Mouse (Mus musculus): ENCODE results near the gene Olfr1493-ps1. TPM values are rescaled to one million over a fixed set of nuclear protein-coding genes. Genes with fewer than 3 reads are reported as not detected.

Olfr1493-ps1 gene
- not detected in 2 replicates for polyA plus RNA-seq (2012; rRNA removed; ENCODE audit: low replicate concordance)

DNA sequence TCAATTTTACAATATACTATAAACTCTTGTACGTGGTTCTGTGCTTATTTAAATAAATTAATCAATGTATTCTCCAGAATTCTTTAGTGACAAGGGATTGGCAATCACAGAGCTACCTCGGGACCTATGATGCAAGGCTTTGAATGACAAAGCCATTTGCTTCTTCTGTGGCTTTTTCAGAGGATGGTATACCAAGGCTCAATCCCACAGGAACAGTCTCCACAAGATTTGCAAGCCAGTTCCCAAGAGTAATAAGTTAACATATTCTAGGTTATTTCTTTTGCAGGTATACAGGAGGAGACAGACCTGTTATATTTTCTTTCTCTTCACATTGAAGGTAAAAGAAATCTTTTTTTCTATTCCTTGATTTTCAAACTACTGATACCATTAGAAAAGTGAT, at the start of gene Olfr1493-ps1:
Gene Olfr1493-ps1, plus strand, starts transcription at position 301 of the 400 bp plus-strand sequence.

DNA sequence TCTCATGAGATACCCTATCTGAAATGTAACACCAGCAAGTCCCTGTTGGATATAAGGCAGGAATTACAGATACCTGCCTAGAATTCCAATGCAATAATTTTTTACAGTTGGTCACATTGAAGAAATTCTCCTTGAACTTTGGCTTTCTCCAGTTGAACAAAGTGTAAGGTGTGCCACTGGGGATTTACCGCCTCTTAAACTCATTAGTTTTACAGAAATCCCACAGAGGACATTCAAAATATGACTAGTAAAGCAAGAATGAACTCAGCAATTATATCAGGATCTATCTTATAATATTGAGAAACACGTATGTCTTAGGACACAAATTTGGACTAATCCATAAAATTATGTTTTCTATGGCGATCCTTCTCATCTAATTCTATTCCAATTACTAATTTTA, 26.1 kb upstream of the Olfr1493-ps1 start, which contains the start of gene Olfr1491:
Gene Olfr1491, plus strand, starts transcription at position 301 of the 400 bp plus-strand sequence.

DNA sequence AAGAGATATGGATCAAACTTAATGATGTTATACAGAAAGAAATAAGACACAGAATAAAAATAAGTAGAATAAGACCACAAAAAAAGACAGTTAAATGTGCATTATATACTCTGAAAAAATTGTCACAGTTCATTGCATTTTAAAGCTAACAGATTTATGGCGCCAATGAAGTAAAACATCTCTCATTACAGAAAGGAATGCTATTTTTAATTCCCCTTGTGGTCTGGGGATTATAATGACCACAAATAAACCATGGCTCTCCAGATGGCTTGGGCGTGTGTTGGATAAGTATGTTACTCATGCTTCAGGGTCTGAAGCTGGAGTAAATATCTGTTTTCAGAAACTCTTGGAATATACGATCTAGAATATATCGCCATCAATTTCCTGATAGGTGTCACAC, 16.4 kb downstream of the Olfr1493-ps1 start, which contains the start of gene Olfr1494:
Gene Olfr1494, plus strand, starts transcription at position 301 of the 400 bp plus-strand sequence.

DNA sequence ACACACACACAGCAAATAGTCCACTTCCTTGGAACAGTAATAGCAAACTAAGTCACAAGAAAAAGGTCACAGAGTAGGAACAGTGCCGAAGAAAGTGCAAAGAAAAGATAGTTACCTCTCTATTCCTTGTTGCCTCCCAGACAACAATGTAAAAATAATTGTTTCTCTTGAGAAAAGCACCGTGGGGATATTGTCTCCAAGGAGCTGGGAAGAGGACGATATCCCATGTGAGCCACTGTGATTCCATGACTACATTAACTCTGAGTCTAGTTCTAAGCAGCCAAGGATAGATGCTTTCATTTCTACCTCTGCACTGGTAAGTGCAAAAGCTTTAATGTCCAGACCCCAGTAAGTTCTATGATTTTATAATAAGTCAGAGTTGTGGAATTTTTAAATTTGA, 41.2 kb downstream of the Olfr1493-ps1 start, which contains the start of gene Olfr1495:
Gene Olfr1495, plus strand, starts transcription at position 301 of the 400 bp plus-strand sequence.

DNA sequence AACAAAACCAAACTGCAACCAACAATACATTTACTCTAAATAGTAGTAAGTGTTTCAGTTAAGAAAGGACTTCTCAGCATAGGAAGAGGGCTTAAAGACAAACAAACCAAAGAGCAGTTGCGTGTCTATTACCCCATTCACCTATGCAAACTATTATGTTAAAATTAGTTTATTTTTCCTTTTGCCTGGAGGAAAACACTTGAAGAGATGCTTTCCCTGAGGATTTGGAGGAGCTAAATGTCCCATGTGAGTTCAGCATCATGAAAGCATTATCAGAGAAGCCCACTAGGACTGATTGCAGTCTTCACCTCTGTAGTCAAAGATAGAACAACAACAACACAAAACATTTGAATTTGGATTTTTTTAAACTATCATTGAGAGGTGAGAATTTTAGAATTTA, 54.5 kb downstream of the Olfr1493-ps1 start, which contains the start of gene Olfr1496:
Gene Olfr1496, plus strand, starts transcription at position 301 of the 400 bp plus-strand sequence.

Other genes with a start within 250 kb of the Olfr1493-ps1 start
- not detected in 2 replicates for gene Olfr1475, start 243.1 kb upstream of the Olfr1493-ps1 start, polyA plus RNA-seq (2012; rRNA removed; ENCODE audit: low replicate concordance)
- gene Olfr1477, start 222.7 kb upstream of the Olfr1493-ps1 start, polyA plus RNA-seq (2012; rRNA removed; ENCODE audit: low replicate concordance), result not detected in 2 replicates
- gene Olfr1480, start 195.4 kb upstream of the Olfr1493-ps1 start, polyA plus RNA-seq (2012; rRNA removed; ENCODE audit: low replicate concordance), result not detected in 2 replicates
- gene Olfr1484, start 139.8 kb upstream of the Olfr1493-ps1 start, polyA plus RNA-seq (2012; rRNA removed; ENCODE audit: low replicate concordance), result not detected in 2 replicates
- gene Olfr1487, start 105.9 kb upstream of the Olfr1493-ps1 start, polyA plus RNA-seq (2012; rRNA removed; ENCODE audit: low replicate concordance), result not detected in 2 replicates
- gene Olfr1489, start 91.7 kb upstream of the Olfr1493-ps1 start, polyA plus RNA-seq (2012; rRNA removed; ENCODE audit: low replicate concordance), result not detected in 2 replicates
- gene Olfr1490, start 72.2 kb upstream of the Olfr1493-ps1 start, polyA plus RNA-seq (2012; rRNA removed; ENCODE audit: low replicate concordance), result not detected in 2 replicates
- not detected in 2 replicates for gene Olfr1491, start 26.0 kb upstream of the Olfr1493-ps1 start, polyA plus RNA-seq (2012; rRNA removed; ENCODE audit: low replicate concordance)
- gene Olfr1494, start 16.4 kb downstream of the Olfr1493-ps1 start, polyA plus RNA-seq (2012; rRNA removed; ENCODE audit: low replicate concordance), result not detected in 2 replicates
- not detected in 2 replicates for gene Olfr1495, start 41.3 kb downstream of the Olfr1493-ps1 start, polyA plus RNA-seq (2012; rRNA removed; ENCODE audit: low replicate concordance)
- gene Olfr1496, start 54.6 kb downstream of the Olfr1493-ps1 start, polyA plus RNA-seq (2012; rRNA removed; ENCODE audit: low replicate concordance), result not detected in 2 replicates
- gene Olfr1497, start 74.9 kb downstream of the Olfr1493-ps1 start, polyA plus RNA-seq (2012; rRNA removed; ENCODE audit: low replicate concordance), result not detected in 2 replicates
- not detected in 2 replicates for gene Olfr1499, start 96.2 kb downstream of the Olfr1493-ps1 start, polyA plus RNA-seq (2012; rRNA removed; ENCODE audit: low replicate concordance)
- gene Olfr1500, start 107.2 kb downstream of the Olfr1493-ps1 start, polyA plus RNA-seq (2012; rRNA removed; ENCODE audit: low replicate concordance), result not detected in 2 replicates
- not detected in 2 replicates for gene Olfr1501, start 127.4 kb downstream of the Olfr1493-ps1 start, polyA plus RNA-seq (2012; rRNA removed; ENCODE audit: low replicate concordance)
- not detected in 2 replicates for gene Olfr1502, start 138.5 kb downstream of the Olfr1493-ps1 start, polyA plus RNA-seq (2012; rRNA removed; ENCODE audit: low replicate concordance)
- not detected in 2 replicates for gene Olfr1504, start 174.7 kb downstream of the Olfr1493-ps1 start, polyA plus RNA-seq (2012; rRNA removed; ENCODE audit: low replicate concordance)
- not detected in 2 replicates for gene Olfr1505, start 190.3 kb downstream of the Olfr1493-ps1 start, polyA plus RNA-seq (2012; rRNA removed; ENCODE audit: low replicate concordance)